Mouse (Mus musculus) layer of hippocampus, adult 9-10 months (tissue): Measurements from ENCODE around the gene Ell2.

Experiments used
- DNase-seq: peaks from one replicate; pipeline ENCODE4 v3.0.0; 2022; ENCODE audit warnings: low spot score

The Ell2 gene

GRCm38 (mm10) chr13:75818486-75818885, 111.9 kb downstream of the Ell2 start:
- DNase-seq = no peak

- no peak for DNase-seq
These were observed 112.6 kb downstream of the Ell2 start for GRCm38 (mm10) chr13:75818945-75819706.

GRCm38 (mm10) chr13:75819898-75820297, 113.3 kb downstream of the Ell2 start:
- no peak for DNase-seq
